Mouse (Mus musculus) G1E (cell line): ENCODE results near the gene Spef2. TPM values are rescaled to one million over a fixed set of nuclear protein-coding genes. Genes with fewer than 3 reads are reported as not detected.
A peak's percentile ranks its signal among the peaks of the same experiment; 100 is the strongest.

Experiments
- ATAC-seq: 2 replicates; pipeline ENCODE4 v1.8.0; 2016; ENCODE audit warnings: mild to moderate bottlenecking; ENCODE audit not compliant: insufficient number of reproducible peaks, poor library complexity, low FRiP score, severe bottlenecking; ENCODE audit errors: extremely low read depth
- DNase-seq: peaks from one replicate; pipeline ENCODE4 v3.0.0; 2012; ENCODE audit warnings: low spot score
- H3K27me3 ChIP-seq: 2 replicates; pipeline ENCODE4 v1.6.1; 2012; ENCODE audit warnings: mild to moderate bottlenecking, low read length, inconsistent platforms; ENCODE audit not compliant: insufficient read depth
- H3K36me3 ChIP-seq: replicated peaks from 2 replicates; pipeline ENCODE3; 2012; ENCODE audit warnings: mild to moderate bottlenecking, inconsistent platforms
- H3K4me1 ChIP-seq: 2 replicates; pipeline ENCODE4 v1.6.1; 2012; ENCODE audit warnings: low read depth, low read length, inconsistent platforms, mixed read lengths; ENCODE audit not compliant: insufficient read depth
- H3K4me3 ChIP-seq: 2 replicates; pipeline ENCODE4 v1.5.1; 2012; ENCODE audit warnings: low read depth, mild to moderate bottlenecking, inconsistent platforms, low read length, moderate library complexity, mixed read lengths
- H3K9me3 ChIP-seq: replicated peaks from 2 replicates; pipeline ENCODE4 v1.6.1; 2012; ENCODE audit warnings: inconsistent platforms
- CTCF ChIP-seq: IDR thresholded peaks from 2 replicates; pipeline ENCODE4 v1.5.1; 2012; ENCODE audit warnings: low read depth, low read length, inconsistent platforms, mixed read lengths
- GATA1 ChIP-seq: IDR thresholded peaks from 2 replicates; pipeline ENCODE4 v1.6.1; 2012; ENCODE audit warnings: borderline replicate concordance, low read length, inconsistent platforms, mixed read lengths
- GATA2 ChIP-seq: IDR thresholded peaks from 2 replicates; pipeline ENCODE4 v1.6.1; 2012; ENCODE audit warnings: low read depth, low read length, inconsistent platforms, borderline replicate concordance
- POLR2AphosphoS5 ChIP-seq: IDR thresholded peaks from 2 replicates; pipeline ENCODE4 v1.6.1; 2012; ENCODE audit warnings: low read depth, low read length, inconsistent platforms; ENCODE audit not compliant: insufficient replicate concordance
- TAL1 ChIP-seq: conservative IDR thresholded peaks from 2 replicates; pipeline ENCODE4 v1.6.1; 2012; ENCODE audit warnings: low read depth, low read length, inconsistent platforms, mixed read lengths
- polyA plus RNA-seq: library from polyadenylated mRNA; stranded (reverse); fragments of >175 nt; gene quantifications from 2 replicates; pipeline ENCODE4 v1.2.3, GENCODE M21; 2012
- total RNA-seq, 2 experiments: library from RNA; stranded (forward) in 1 of 2; stranded (reverse) in 1 of 2; fragments of 200-1000 nt in 1 of 2; fragments of >200 nt in 1 of 2; fragmentation: Nextera tagmentation in 1 of 2; gene quantifications; 2 replicates each; pipeline ENCODE4 v1.2.3; 2014 to 2017

The Spef2 gene
- total and polyA plus RNA-seq, 3 experiments: 0.05 TPM; not detected in 2

DNA sequence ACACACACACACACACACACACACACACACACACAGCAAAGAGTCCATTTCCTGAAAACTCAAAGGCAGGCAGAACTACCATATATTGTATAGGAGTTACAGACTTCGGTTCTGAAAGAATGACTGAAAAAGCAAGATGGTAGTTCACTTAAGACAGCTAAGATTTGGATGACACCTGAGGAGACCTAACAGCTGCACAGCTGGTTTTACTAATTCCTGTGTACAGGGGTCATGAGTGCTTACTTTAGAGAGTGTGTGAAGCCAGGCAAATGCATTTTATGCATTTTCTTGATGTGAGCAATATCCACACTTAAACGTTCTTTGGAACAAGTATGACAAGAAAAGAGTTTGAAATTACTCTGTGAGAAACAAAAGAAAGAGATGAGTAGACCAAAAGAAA, 124.0 kb downstream of the Spef2 start:
- Histone ChIP-seq H3K9me3 (no peaks in the 10 kb centered on the region), H3K4me1 (no peaks in the 10 kb centered on the region), H3K36me3 (no peaks in the 10 kb centered on the region), H3K4me3 (no peak overlapping the region), H3K27me3 (no peaks in the 10 kb centered on the region)
- ATAC-seq (no peak), DNase-seq (no peak)
- TF ChIP-seq POLR2AphosphoS5 (no peak), GATA1 (no peak), CTCF (no peak), TAL1 (no peak), GATA2 (no peak)

DNA sequence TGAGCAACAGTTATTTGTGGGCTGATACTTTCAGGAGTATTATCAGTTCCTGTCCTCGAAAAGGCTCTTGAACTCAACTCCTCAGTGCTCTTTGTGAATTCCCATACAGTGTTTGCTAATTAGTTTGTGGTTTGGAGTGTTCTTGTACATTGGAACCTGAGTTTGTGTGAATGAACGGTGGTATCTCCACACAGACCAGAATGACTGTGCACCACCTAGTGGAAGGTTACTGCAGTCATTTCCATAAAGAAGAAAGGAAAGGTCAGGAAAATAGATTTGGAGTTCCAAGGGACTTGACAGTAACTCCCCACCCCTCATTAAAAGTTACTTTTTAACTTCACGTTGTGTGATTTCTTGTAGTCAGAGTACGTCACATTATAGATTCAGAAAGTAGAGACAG, 140.5 kb downstream of the Spef2 start:
- H3K27me3 ChIP-seq: peaks cover 4% of the 10 kb centered on the region; the same call in 1 of the 2 replicates
- TF ChIP-seq CTCF: no peak
- no peak for TF ChIP-seq POLR2AphosphoS5
- TF ChIP-seq TAL1: no peak
- TF ChIP-seq GATA2: no peak
- TF ChIP-seq GATA1: no peak
- H3K36me3 ChIP-seq: no peaks in the 10 kb centered on the region
- H3K9me3 ChIP-seq: no peaks in the 10 kb centered on the region
- no peak overlapping the region for H3K4me3 ChIP-seq
- no peaks in the 10 kb centered on the region for H3K4me1 ChIP-seq
- DNase-seq (no peak), ATAC-seq (no peak)

DNA sequence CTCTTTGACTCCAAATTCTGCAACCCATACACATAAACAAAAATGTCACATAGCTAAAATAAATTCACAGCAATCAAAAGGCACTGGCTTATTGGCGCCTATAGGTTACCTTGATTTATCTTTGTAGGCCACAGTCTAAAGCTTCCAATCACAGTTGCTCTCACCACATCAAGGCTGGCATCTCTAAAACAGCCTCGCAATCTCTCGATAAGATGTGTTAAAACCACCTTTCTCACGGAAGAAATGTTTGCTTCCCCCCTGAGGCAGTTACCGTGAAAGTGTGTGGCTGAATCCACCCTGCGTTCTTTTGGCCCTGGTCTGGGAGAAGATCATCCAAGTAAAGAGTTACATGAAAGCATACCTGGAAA, 148.6 kb downstream of the Spef2 start:
- H3K9me3 ChIP-seq: no peaks in the 10 kb centered on the region
- no peak for DNase-seq
- H3K27me3 ChIP-seq: no peaks in the 10 kb centered on the region
- peaks cover 4% of the 10 kb centered on the region for H3K4me1 ChIP-seq
- TF ChIP-seq POLR2AphosphoS5: no peak
- no peak for TF ChIP-seq GATA2
- no peak for TF ChIP-seq CTCF
- no peak for TF ChIP-seq TAL1
- no peak for TF ChIP-seq GATA1
- no peak for ATAC-seq
- no peak overlapping the region for H3K4me3 ChIP-seq
- H3K36me3 ChIP-seq: no peaks in the 10 kb centered on the region

DNA sequence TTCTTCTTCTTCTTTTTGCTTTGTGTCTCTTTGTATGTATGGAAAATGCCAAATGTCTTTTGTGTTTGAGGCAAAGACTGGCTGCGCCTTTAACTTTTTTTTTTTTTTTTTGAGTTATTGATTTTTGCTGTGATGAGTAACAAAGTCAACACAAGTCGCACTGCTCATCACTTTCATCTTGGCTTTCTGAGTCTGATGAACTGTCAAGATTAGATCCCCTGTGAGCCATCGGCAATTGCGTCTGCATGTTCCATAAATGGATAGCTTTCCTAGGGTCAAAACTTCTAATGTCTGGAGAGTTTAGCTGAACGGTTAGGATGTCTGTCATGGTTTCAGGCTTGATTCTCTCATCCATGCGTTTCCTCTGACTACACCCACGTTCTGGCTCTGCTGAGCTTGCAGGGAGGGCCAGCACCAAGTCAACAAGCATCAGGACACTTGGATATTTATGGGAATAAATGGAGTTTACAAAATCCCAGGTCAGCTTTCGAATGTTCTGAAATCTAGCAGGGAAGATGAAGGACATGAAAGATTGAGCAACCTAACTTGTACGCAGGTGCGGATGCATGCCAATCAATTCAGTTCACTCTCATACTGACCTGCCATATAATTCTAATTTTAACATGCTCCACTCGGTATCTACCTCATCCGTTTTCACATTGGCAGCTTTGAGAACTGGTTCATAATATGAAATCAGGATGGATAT, 149.1 kb downstream of the Spef2 start:
- no peak for ATAC-seq
- Histone ChIP-seq H3K4me3 (no peak overlapping the region), H3K36me3 (no peaks in the 10 kb centered on the region), H3K27me3 (no peaks in the 10 kb centered on the region), H3K4me1 (peaks cover 4% of the 10 kb centered on the region), H3K9me3 (no peaks in the 10 kb centered on the region)
- TF ChIP-seq TAL1 (no peak), CTCF (no peak), GATA2 (no peak), GATA1 (no peak), POLR2AphosphoS5 (no peak)
- no peak for DNase-seq

DNA sequence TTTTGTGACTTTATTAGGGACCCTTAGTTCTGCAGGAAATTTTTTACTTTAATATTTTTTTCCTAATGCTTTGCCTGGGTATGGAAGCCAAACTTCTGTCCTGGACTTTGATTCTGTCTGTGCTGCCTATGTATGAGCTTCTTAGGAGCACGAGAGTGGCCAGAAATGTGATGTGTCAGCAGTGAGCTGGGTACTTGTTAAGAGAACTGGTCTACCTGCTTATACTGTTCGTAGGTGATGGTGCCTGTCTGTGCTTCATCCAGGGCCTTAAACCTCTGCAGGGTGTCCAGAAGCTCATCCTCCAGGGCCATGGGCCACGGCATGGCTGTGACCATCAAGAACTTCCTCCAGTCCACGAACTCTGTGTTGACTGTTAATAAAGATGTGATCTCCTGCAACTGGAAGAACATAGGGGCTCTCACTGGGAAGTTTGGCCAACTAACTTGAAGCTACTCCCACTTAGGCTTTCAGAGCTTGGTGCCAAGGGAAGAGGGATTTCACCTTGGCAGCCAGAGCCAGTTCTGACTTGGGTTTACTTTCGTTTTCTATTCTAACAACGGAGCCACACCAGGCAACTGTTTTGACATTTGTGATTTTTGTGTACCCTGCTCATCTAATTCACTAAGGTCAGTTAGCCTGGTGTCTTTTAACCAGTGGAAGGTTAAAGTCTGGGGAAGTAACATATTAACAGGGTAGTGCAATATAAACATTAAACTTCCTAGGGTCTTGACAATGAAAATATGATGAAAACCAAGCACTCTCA, 152.2 kb downstream of the Spef2 start:
- peaks cover 4% of the 10 kb centered on the region for H3K4me1 ChIP-seq
- TF ChIP-seq TAL1 (no peak), POLR2AphosphoS5 (no peak), GATA1 (no peak)
- H3K27me3 ChIP-seq: no peaks in the 10 kb centered on the region
- H3K4me3 ChIP-seq: peak overlapping the region; percentile 16; the same call in 1 of the 2 replicates
- no peaks in the 10 kb centered on the region for H3K9me3 ChIP-seq
- ATAC-seq (no peak), DNase-seq (no peak)
- no peaks in the 10 kb centered on the region for H3K36me3 ChIP-seq

DNA sequence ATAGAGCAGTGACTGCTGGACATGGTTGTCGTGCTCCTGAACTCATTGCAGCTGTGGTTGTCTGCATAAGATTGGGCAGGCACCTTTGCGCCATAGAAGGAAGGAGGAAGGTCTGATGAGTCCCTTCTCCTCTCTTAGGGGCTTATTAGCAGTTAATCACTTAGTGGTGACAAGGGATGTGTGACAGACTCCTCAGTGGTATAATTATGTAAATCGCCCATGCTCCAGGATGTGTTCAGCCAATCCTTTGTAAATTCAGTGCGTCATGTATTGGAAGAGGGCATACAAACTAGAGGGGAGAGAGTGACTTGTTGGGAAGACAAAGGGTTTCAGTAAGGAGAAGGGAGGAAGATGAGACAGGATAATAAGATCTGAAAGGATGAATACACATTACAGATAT, 158.7 kb downstream of the Spef2 start:
- no peaks in the 10 kb centered on the region for H3K4me1 ChIP-seq
- no peak for DNase-seq
- no peaks in the 10 kb centered on the region for H3K9me3 ChIP-seq
- no peaks in the 10 kb centered on the region for H3K36me3 ChIP-seq
- TF ChIP-seq GATA2: no peak
- no peak for TF ChIP-seq TAL1
- TF ChIP-seq CTCF: no peak
- TF ChIP-seq POLR2AphosphoS5: no peak
- TF ChIP-seq GATA1: no peak
- no peak overlapping the region for H3K4me3 ChIP-seq
- H3K27me3 ChIP-seq: no peaks in the 10 kb centered on the region
- ATAC-seq: no peak
